Mouse (Mus musculus) ES-E14 (cell line): ENCODE measurements at regions not wholly inside any gene's neighbourhood (a gene's known extent, or its start where the extent isn't known, plus 50 kb on each side); places are given as distances from the start of the nearest gene placed in this dataset.

ENCODE experiments used
- DNase-seq: peaks from one replicate; pipeline ENCODE4 v3.0.0-alpha.2; 2013; ENCODE audit warnings: low read depth, low spot score
- H3K27ac ChIP-seq: 2 replicates; pipeline ENCODE4 v1.5.1; 2012; ENCODE audit warnings: low read depth, mild to moderate bottlenecking, low read length, moderate library complexity, mixed read lengths; ENCODE audit not compliant: poor library complexity, insufficient read depth, severe bottlenecking
- H3K36me3 ChIP-seq: 2 replicates; pipeline ENCODE4 v1.6.1; 2012; ENCODE audit warnings: mild to moderate bottlenecking, low read length, moderate library complexity, mixed read lengths; ENCODE audit not compliant: control insufficient read depth, poor library complexity, insufficient read depth, severe bottlenecking
- H3K4me1 ChIP-seq, 2 experiments: fragments of 150-350 bp in 1 of 2; sonication (generic) in 1 of 2; 2 replicates each; pipeline ENCODE4 v1.6.1; 2012; ENCODE audit warnings: low read length in 2 of 2, mild to moderate bottlenecking in 1 of 2, mixed read lengths in 1 of 2; ENCODE audit not compliant: control insufficient read depth in 2 of 2, insufficient read depth in 2 of 2, poor library complexity in 1 of 2
- H3K4me3 ChIP-seq, 2 experiments: fragments of 150-350 bp in 1 of 2; sonication (generic) in 1 of 2; 2 replicates each; pipeline ENCODE4 v1.5.1; 2012; ENCODE audit warnings: low read length in 2 of 2, low read depth in 1 of 2, mild to moderate bottlenecking in 1 of 2, mixed read lengths in 1 of 2; ENCODE audit not compliant: insufficient read depth in 1 of 2, poor library complexity in 1 of 2, severe bottlenecking in 1 of 2
- H3K9ac ChIP-seq: 2 replicates; pipeline ENCODE4 v1.6.1; 2012; ENCODE audit warnings: low read depth, mild to moderate bottlenecking, low read length, mixed read lengths; ENCODE audit not compliant: poor library complexity, insufficient read depth, severe bottlenecking
- H3K9me3 ChIP-seq: fragments of 150-350 bp; sonication (generic); 2 replicates; pipeline ENCODE4 v1.6.1; 2012; ENCODE audit warnings: low read depth, mild to moderate bottlenecking, low read length; ENCODE audit not compliant: control insufficient read depth, insufficient read depth
- CHD2 ChIP-seq: IDR thresholded peaks from 2 replicates; pipeline ENCODE4 v1.6.1; 2014; ENCODE audit warnings: mild to moderate bottlenecking, low read depth, low read length, inconsistent platforms
- HCFC1 ChIP-seq: IDR thresholded peaks from 2 replicates; pipeline ENCODE4 v1.6.1; 2012; ENCODE audit warnings: low read length, inconsistent platforms, borderline replicate concordance; ENCODE audit not compliant: insufficient read depth
- MAFK ChIP-seq: IDR thresholded peaks from 2 replicates; pipeline ENCODE4 v1.6.1; 2014; ENCODE audit warnings: mild to moderate bottlenecking, low read depth, low read length, inconsistent platforms; ENCODE audit not compliant: insufficient read depth
- ZC3H11A ChIP-seq: IDR thresholded peaks from 2 replicates; pipeline ENCODE4 v1.6.1; 2012; ENCODE audit warnings: low read depth, mild to moderate bottlenecking, inconsistent platforms, low read length, borderline replicate concordance
- ZNF384 ChIP-seq: IDR thresholded peaks from 2 replicates; pipeline ENCODE4 v1.6.1; 2012; ENCODE audit warnings: low read depth, low read length, inconsistent platforms
- in situ Hi-C, 2 experiments: fragments of 600-800 bp; cut with MboI; formaldehyde crosslinking; loops; one replicate each; pipeline ENCODE4 v1.15.1; 2025; ENCODE audit warnings: low sequenced_read_pairs in 2 of 2, inconsistent platforms in 1 of 2; ENCODE audit not compliant: unreplicated experiment in 2 of 2

- in situ Hi-C loops, result no loop called here
- no peak overlapping the region for H3K9ac ChIP-seq
- no peak for TF ChIP-seq ZC3H11A
- no peak for TF ChIP-seq MAFK
- no peak for TF ChIP-seq ZNF384
- TF ChIP-seq HCFC1, result no peak
- no peak for TF ChIP-seq CHD2
- no peak overlapping the region for H3K4me3 ChIP-seq
- no peak for DNase-seq
- no peaks in the 10 kb centered on the region; the same call in 1 of the 2 replicates for H3K36me3 ChIP-seq
- H3K27ac ChIP-seq, result no peak overlapping the region
- H3K9me3 ChIP-seq, result no peaks in the 10 kb centered on the region
- H3K4me1 ChIP-seq, result no peaks in the 10 kb centered on the region
Observed at GRCm38 (mm10) chr10:31212778-31213454, 100.3 kb upstream of the Hddc2 start.

- in situ Hi-C loops, result no loop called here
- H3K27ac ChIP-seq, result no peak overlapping the region
- no peak for TF ChIP-seq CHD2
- H3K9me3 ChIP-seq, result no peaks in the 10 kb centered on the region
- H3K4me3 ChIP-seq, result no peak overlapping the region
- no peaks in the 10 kb centered on the region for H3K4me1 ChIP-seq
- DNase-seq, result no peak
- no peaks in the 10 kb centered on the region for H3K36me3 ChIP-seq
- no peak overlapping the region for H3K9ac ChIP-seq
Observed at GRCm38 (mm10) chr10:31221902-31222301, 91.3 kb upstream of the Hddc2 start.

DNA sequence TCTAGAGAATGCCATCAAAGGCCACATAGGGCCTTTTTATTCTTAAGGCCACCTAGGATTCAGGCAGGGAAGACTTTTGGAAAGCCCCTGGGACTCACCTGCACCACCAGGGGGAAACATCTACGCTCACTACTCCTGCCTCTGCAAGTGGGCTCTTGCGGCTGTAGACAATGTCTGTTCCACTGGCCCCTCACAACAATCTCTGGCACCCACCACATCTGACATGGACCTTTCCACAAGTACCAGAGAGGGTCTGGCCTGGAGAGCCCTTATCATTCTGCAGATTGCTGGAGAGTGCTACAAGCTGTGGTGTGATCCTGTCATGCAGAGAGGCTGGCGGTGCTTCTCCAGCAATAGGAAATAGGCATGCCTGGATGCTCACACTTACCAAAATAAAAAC is 84.1 kb upstream of the Hddc2 start:
- Histone ChIP-seq H3K36me3 (no peaks in the 10 kb centered on the region), H3K9me3 (no peaks in the 10 kb centered on the region), H3K27ac (no peak overlapping the region), H3K9ac (no peak overlapping the region), H3K4me1 (no peaks in the 10 kb centered on the region), H3K4me3 (no peak overlapping the region)
- in situ Hi-C loops, result no loop called here
- DNase-seq, result no peak
- TF ChIP-seq CHD2 (no peak), ZC3H11A (no peak), MAFK (no peak), ZNF384 (no peak), HCFC1 (no peak)

GRCm38 (mm10) chr10:31242442-31242966 is 70.7 kb upstream of the Hddc2 start:
- no peak for DNase-seq
- Histone ChIP-seq H3K4me3 (no peak overlapping the region), H3K36me3 (no peaks in the 10 kb centered on the region), H3K9ac (no peak overlapping the region), H3K27ac (no peak overlapping the region), H3K9me3 (no peaks in the 10 kb centered on the region), H3K4me1 (no peaks in the 10 kb centered on the region)
- in situ Hi-C loops, result no loop called here
- no peak for TF ChIP-seq MAFK
- TF ChIP-seq ZNF384, result no peak
- no peak for TF ChIP-seq CHD2
- TF ChIP-seq HCFC1, result no peak
- TF ChIP-seq ZC3H11A, result no peak
